Mouse (Mus musculus) intestine, embryonic 16.5 days (tissue): ENCODE measurements around the gene Ccr1l1. TPM values are rescaled to one million over a fixed set of nuclear protein-coding genes. Genes with fewer than 3 reads are reported as not detected.
"Not testable (repeated sequence)": the region's sequence is repeated elsewhere in the genome, so short reads cannot be mapped to it uniquely, and the experiment has no call there.

Source experiments
- ATAC-seq: fragments of 200-750 bp; cut with Nextera tagmentation; 2 replicates; pipeline ENCODE4 v1.8.0; 2017; ENCODE audit warnings: moderate TSS enrichment, moderate library complexity
- H3K27ac ChIP-seq: fragments of 300-500 bp; sonication (generic); 2 replicates; pipeline ENCODE4 v1.5.1; 2014; ENCODE audit warnings: mild to moderate bottlenecking, low read length
- H3K27me3 ChIP-seq: fragments of 300-500 bp; sonication (generic); replicated peaks from 2 replicates; pipeline ENCODE4 v1.6.1; 2014; ENCODE audit warnings: low read length, control low read depth, mixed read lengths; ENCODE audit not compliant: control insufficient read depth, insufficient read depth
- H3K36me3 ChIP-seq: fragments of 300-500 bp; sonication (generic); 2 replicates; pipeline ENCODE4 v1.6.1; 2014; ENCODE audit warnings: low read length, control low read depth; ENCODE audit not compliant: control insufficient read depth, insufficient read depth
- H3K4me1 ChIP-seq: fragments of 300-500 bp; sonication (generic); 2 replicates; pipeline ENCODE4 v1.6.1; 2014; ENCODE audit warnings: low read length, control low read depth, mixed read lengths; ENCODE audit not compliant: control insufficient read depth, insufficient read depth
- H3K4me2 ChIP-seq: fragments of 300-500 bp; sonication (generic); 2 replicates; pipeline ENCODE4 v1.6.1; 2014; ENCODE audit warnings: low read depth, low read length, control low read depth
- H3K4me3 ChIP-seq: fragments of 300-500 bp; sonication (generic); 2 replicates; pipeline ENCODE4 v1.5.1; 2014; ENCODE audit warnings: mild to moderate bottlenecking, low read length
- H3K9ac ChIP-seq: fragments of 300-500 bp; sonication (generic); 2 replicates; pipeline ENCODE4 v1.6.1; 2014; ENCODE audit warnings: low read depth, low read length
- H3K9me3 ChIP-seq: fragments of 300-500 bp; sonication (generic); 2 replicates; pipeline ENCODE4 v1.6.1; 2016; ENCODE audit warnings: low read length, control low read depth; ENCODE audit not compliant: control insufficient read depth
- WGBS: fragments of 180-500 bp; shearing (Covaris S2); extraction: QIAGEN DNeasy Blood & Tissue Kit; methylation state at CpG from one replicate; pipeline ENCODE4 v1.1.7; 2014; 5-methylcytosine and 5-hydroxymethylcytosine counted together
- polyA plus RNA-seq: library from polyadenylated mRNA; unstranded; fragments of >200 nt; fragmentation: Nextera tagmentation; extraction: Ambion mirVana; gene quantifications from 2 replicates; pipeline ENCODE4 v1.2.1, GENCODE M21; 2015

The Ccr1l1 gene
- polyA plus RNA-seq, 1 experiment from 2014 or later = not detected

- H3K27ac ChIP-seq, H3K36me3 ChIP-seq, H3K4me2 ChIP-seq, H3K9ac ChIP-seq, H3K9me3 ChIP-seq, H3K27me3 ChIP-seq, ATAC-seq, H3K4me1 ChIP-seq, H3K4me3 ChIP-seq: not testable (repeated sequence)
- WGBS = 87% methylated on average over 1 of the region's 4 CpGs
Measured at GRCm38 (mm10) chr9:123966858-123967495, 11.2 kb downstream of the Ccr1l1 start.

DNA sequence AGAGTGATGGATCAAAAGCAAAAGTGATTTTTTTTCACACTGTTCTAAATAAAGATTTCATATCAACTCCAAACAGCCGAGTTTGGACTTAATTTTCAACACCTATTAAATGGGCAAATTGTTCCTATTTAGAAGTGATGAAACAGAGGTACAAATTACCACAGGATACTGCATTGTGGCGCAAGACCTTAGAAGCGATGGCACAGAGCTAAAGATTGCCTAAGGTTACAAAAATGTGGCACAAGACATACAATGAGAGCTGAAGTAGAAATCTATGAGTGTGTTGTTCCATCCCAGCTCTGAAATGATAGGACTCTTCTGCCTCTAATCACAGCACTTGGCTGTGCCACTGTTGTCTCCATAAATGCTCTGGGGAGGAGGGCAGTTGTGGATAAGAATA is 13.4 kb downstream of the Ccr1l1 start:
- H3K4me1 ChIP-seq = no peaks in the 10 kb centered on the region
- no peak for ATAC-seq
- 81% methylated on average over 3 of the region's 3 CpGs for WGBS
- no peaks in the 10 kb centered on the region for H3K36me3 ChIP-seq
- H3K9me3 ChIP-seq = no peaks in the 10 kb centered on the region
- no peak overlapping the region for H3K27ac ChIP-seq
- H3K4me3 ChIP-seq = no peak overlapping the region
- H3K4me2 ChIP-seq = no peak overlapping the region
- H3K9ac ChIP-seq = no peak overlapping the region
- no peaks in the 10 kb centered on the region for H3K27me3 ChIP-seq

GRCm38 (mm10) chr9:123960161-123960560 is 18.0 kb downstream of the Ccr1l1 start:
- no peak overlapping the region for H3K9ac ChIP-seq
- ATAC-seq = no peak
- H3K27ac ChIP-seq = no peak overlapping the region
- 76% methylated on average over 1 of the region's 1 CpGs for WGBS
- H3K9me3 ChIP-seq = no peaks in the 10 kb centered on the region
- no peak overlapping the region for H3K4me3 ChIP-seq
- no peaks in the 10 kb centered on the region for H3K36me3 ChIP-seq
- H3K4me1 ChIP-seq = no peaks in the 10 kb centered on the region
- no peaks in the 10 kb centered on the region for H3K27me3 ChIP-seq
- no peak overlapping the region for H3K4me2 ChIP-seq

- no peak overlapping the region for H3K4me2 ChIP-seq
- no peak overlapping the region for H3K4me3 ChIP-seq
- H3K4me1 ChIP-seq = no peaks in the 10 kb centered on the region
- no peaks in the 10 kb centered on the region for H3K36me3 ChIP-seq
- no peak for ATAC-seq
- H3K27me3 ChIP-seq = no peaks in the 10 kb centered on the region
- WGBS = 64% methylated on average over 3 of the region's 3 CpGs
- H3K9me3 ChIP-seq = no peaks in the 10 kb centered on the region
- no peak overlapping the region for H3K9ac ChIP-seq
- H3K27ac ChIP-seq = no peak overlapping the region
Measured at GRCm38 (mm10) chr9:123957911-123958413, 20.2 kb downstream of the Ccr1l1 start.

DNA sequence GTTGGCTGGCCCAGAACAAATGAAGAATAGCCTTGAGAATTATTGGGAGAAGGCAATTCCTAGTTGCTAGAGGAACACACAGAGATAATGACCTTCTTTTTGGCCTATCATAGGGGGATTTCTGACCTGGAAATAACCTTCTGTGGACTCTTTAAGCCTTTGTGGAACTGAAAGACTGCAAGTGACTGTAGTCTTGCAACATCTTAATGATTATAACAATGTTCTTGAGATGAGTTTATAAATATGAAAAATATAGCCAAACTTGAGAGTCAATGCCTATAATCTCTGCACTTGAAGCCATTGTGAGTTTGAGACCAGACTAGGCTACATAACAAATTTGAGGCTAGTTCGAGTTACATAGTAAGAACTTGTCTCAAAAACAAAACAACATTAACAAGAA is 21.3 kb downstream of the Ccr1l1 start:
- H3K9ac ChIP-seq = no peak overlapping the region
- no peaks in the 10 kb centered on the region for H3K4me1 ChIP-seq
- no peaks in the 10 kb centered on the region for H3K36me3 ChIP-seq
- WGBS = 76% methylated on average over 1 of the region's 1 CpGs
- no peak overlapping the region for H3K4me3 ChIP-seq
- no peak for ATAC-seq
- H3K4me2 ChIP-seq = no peak overlapping the region
- no peaks in the 10 kb centered on the region for H3K9me3 ChIP-seq
- H3K27me3 ChIP-seq = no peaks in the 10 kb centered on the region
- no peak overlapping the region for H3K27ac ChIP-seq

DNA sequence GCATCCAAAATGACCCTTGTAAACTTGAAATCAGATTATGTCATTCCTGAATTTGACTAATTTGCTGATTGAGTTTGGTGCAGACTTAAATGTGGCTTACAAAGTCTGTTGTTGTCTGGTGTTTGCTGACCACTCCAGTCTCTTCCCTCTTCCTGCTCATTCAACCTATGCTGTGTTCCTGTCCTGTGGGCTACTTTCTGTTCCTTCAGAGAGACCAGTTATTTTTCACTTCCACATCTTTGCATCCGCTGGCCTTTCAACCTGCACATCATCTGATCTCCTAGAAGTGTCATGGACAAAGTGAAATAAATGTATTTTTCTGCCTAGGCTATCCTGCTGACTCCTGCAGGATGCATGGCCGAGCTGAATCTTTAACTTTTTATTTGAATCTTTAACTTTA is 24.7 kb downstream of the Ccr1l1 start:
- Histone ChIP-seq H3K4me1 (no peaks in the 10 kb centered on the region), H3K4me2 (no peak overlapping the region), H3K4me3 (no peak overlapping the region), H3K27me3 (no peaks in the 10 kb centered on the region), H3K9ac (no peak overlapping the region), H3K27ac (no peak overlapping the region), H3K9me3 (no peaks in the 10 kb centered on the region), H3K36me3 (no peaks in the 10 kb centered on the region)
- no peak for ATAC-seq
- WGBS = 71% methylated on average over 2 of the region's 2 CpGs

DNA sequence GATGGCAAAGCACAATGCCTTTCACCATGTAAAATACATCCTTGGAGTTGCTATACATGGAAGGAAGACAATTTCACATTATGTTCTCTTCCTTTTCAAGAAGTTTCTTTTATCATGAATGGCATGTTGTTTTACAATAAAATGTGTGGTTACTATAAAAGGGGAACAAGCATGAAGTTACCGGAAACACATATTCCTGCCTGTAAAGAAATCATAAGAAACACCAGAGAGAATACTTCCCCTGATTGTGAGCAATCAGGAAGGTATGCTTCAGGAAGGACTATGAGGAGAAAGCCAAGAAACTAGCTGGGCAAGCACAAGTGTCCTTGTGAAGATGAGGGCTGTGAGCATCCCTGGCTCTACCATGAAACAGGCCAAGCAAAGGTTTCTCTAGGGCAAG is 27.0 kb downstream of the Ccr1l1 start:
- 86% methylated on average over 1 of the region's 1 CpGs for WGBS
- Histone ChIP-seq H3K9me3 (no peaks in the 10 kb centered on the region), H3K4me2 (no peak overlapping the region), H3K4me3 (no peak overlapping the region), H3K36me3 (no peaks in the 10 kb centered on the region), H3K9ac (no peak overlapping the region), H3K27me3 (no peaks in the 10 kb centered on the region), H3K4me1 (no peaks in the 10 kb centered on the region), H3K27ac (no peak overlapping the region)
- ATAC-seq = no peak

DNA sequence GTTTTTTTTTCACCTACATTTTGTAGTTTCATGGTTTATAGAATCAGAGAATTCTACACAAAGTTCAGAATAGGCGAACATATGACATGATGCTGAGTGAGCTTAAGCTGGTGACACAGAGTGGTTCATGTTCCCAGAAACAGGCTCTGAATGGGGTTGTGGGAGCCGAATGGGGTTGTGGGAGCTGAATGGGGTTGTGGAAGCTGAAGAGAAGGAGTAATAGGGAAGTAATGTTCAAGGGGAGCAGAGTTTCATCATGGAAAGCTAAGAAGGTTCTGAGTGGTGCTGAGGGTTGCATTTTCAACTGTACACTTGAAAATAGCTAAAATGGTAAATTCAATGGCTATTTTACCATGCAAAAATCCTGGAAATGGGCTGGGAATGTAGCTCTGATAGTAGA is 28.8 kb downstream of the Ccr1l1 start:
- H3K36me3 ChIP-seq = no peaks in the 10 kb centered on the region
- WGBS = 84% methylated on average over 2 of the region's 2 CpGs
- no peaks in the 10 kb centered on the region for H3K4me1 ChIP-seq

DNA sequence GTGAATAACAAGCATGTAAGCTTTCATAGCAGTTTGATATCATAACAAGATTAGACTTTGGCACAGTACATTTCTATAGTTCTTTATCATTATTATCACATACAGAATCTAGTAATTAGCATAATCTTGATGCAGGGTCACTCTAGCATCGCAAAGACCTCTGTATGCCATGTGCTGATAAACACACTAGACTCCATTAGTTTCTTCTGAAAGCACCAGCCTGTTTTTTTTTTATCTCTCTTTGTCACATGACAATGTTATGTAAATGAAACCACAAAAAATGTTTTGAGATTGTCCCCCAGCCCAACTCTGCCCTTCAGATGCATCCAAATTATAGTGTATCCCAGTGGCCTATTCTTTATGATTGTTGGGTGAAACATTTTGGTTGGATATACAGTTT is 30.4 kb downstream of the Ccr1l1 start:
- H3K4me2 ChIP-seq = no peak overlapping the region
- no peaks in the 10 kb centered on the region for H3K36me3 ChIP-seq
- no peak overlapping the region for H3K4me3 ChIP-seq
- H3K9me3 ChIP-seq = no peaks in the 10 kb centered on the region
- ATAC-seq = no peak
- no peaks in the 10 kb centered on the region for H3K27me3 ChIP-seq
- WGBS = 73% methylated on average over 1 of the region's 1 CpGs
- H3K4me1 ChIP-seq = no peaks in the 10 kb centered on the region
- H3K9ac ChIP-seq = no peak overlapping the region
- H3K27ac ChIP-seq = no peak overlapping the region

More for the DNA sequence above, 28.8 kb downstream of the Ccr1l1 start:
- Histone ChIP-seq H3K4me2 (no peak overlapping the region), H3K27ac (no peak overlapping the region), H3K9ac (no peak overlapping the region), H3K27me3 (no peaks in the 10 kb centered on the region), H3K9me3 (no peaks in the 10 kb centered on the region), H3K4me3 (no peak overlapping the region)
- ATAC-seq = no peak

- 84% methylated on average over 3 of the region's 3 CpGs for WGBS
- Histone ChIP-seq H3K36me3 (no peaks in the 10 kb centered on the region), H3K4me1 (no peaks in the 10 kb centered on the region), H3K4me3 (no peak overlapping the region), H3K27ac (no peak overlapping the region), H3K27me3 (no peaks in the 10 kb centered on the region), H3K9ac (no peak overlapping the region), H3K9me3 (no peaks in the 10 kb centered on the region), H3K4me2 (no peak overlapping the region)
- no peak for ATAC-seq
Measured at GRCm38 (mm10) chr9:123942025-123942424, 36.2 kb downstream of the Ccr1l1 start.
